Mouse (Mus musculus) stomach, embryonic 16.5 days (tissue): ENCODE measurements around the gene Usb1. TPM values are rescaled to one million over a fixed set of nuclear protein-coding genes. Genes with fewer than 3 reads are reported as not detected.

Source experiments
- ATAC-seq: fragments of 200-750 bp; cut with Nextera tagmentation; 2 replicates; pipeline ENCODE4 v1.8.0; 2017; ENCODE audit warnings: moderate number of reproducible peaks, moderate TSS enrichment; ENCODE audit not compliant: insufficient read depth, low FRiP score
- H3K27ac ChIP-seq: fragments of 300-500 bp; sonication (generic); 2 replicates; pipeline ENCODE4 v1.5.1; 2014; ENCODE audit warnings: low read length
- H3K27me3 ChIP-seq: fragments of 300-500 bp; sonication (generic); 2 replicates; pipeline ENCODE4 v1.6.1; 2014; ENCODE audit warnings: low read length, control low read depth, mixed read lengths; ENCODE audit not compliant: control insufficient read depth, insufficient read depth
- H3K36me3 ChIP-seq: fragments of 300-500 bp; sonication (generic); 2 replicates; pipeline ENCODE4 v1.6.1; 2014; ENCODE audit warnings: low read length; ENCODE audit not compliant: control insufficient read depth, insufficient read depth
- H3K4me1 ChIP-seq: fragments of 300-500 bp; sonication (generic); 2 replicates; pipeline ENCODE4 v1.6.1; 2014; ENCODE audit warnings: low read length, control low read depth, mixed read lengths; ENCODE audit not compliant: control insufficient read depth, insufficient read depth
- H3K4me2 ChIP-seq: fragments of 300-500 bp; sonication (generic); 2 replicates; pipeline ENCODE4 v1.6.1; 2014; ENCODE audit warnings: low read depth, low read length, mixed read lengths
- H3K4me3 ChIP-seq: fragments of 300-500 bp; sonication (generic); replicated peaks from 2 replicates; pipeline ENCODE4 v1.5.1; 2014; ENCODE audit warnings: mild to moderate bottlenecking, low read length
- H3K9ac ChIP-seq: fragments of 300-500 bp; sonication (generic); 2 replicates; pipeline ENCODE4 v1.6.1; 2014; ENCODE audit warnings: low read length
- H3K9me3 ChIP-seq: fragments of 300-500 bp; sonication (generic); replicated peaks from 2 replicates; pipeline ENCODE4 v1.6.1; 2016; ENCODE audit warnings: low read length, control low read depth; ENCODE audit not compliant: control insufficient read depth
- WGBS: fragments of 180-500 bp; shearing (Covaris S2); extraction: QIAGEN DNeasy Blood & Tissue Kit; methylation state at CpG from one replicate; pipeline ENCODE4 v1.1.7; 2014; 5-methylcytosine and 5-hydroxymethylcytosine counted together
- polyA plus RNA-seq: library from polyadenylated mRNA; unstranded; fragments of >200 nt; fragmentation: Nextera tagmentation; extraction: Ambion mirVana; gene quantifications from 2 replicates; pipeline ENCODE4 v1.2.1, GENCODE M21; 2015

Usb1 gene
- polyA plus RNA-seq, 1 experiment from 2014 or later, result 38.7 TPM

DNA sequence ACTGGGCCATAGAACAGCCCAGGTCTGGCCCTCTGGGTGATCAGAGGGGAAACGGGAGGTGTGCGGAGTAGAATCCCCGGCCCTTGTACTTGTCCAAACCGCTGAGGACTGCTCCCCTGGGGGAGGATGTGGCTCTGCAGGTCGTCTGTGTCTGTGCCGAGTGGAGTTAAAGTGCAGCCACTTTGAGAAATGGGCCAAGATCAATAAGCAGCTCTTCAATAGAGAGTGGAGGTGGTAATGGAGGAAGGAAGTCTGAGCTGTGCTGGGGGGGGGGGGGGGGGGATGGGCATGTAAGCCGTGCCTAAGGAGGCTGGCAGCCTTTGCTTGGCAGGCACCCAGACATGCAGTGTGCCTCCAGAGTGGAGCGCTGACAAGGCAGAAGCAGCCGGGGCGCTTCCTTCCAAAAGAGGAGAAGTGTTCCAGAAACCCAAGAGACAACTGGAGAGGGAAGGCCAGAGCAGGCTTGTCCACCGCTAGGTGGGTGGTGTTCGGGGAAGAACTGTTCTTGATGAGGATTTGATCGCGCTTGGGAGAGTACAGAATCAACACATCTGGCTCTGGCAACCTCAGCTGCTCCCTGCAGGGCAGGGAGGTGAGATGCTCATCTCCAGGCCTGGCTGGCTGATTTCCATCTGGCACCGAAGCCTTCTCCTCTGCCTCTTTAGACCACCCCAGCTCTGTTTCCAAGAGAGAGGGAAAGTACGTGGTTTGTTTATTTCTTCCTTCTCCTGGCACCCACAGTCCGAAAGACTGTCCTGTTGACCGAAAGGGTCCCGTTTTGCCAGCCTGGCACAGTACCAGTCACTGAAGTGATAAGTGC is 16.9 kb downstream of the Usb1 start:
- ATAC-seq, result no peak
- H3K27ac ChIP-seq, result peak overlapping the region; percentile 64
- H3K4me1 ChIP-seq, result peaks cover 23% of the 10 kb centered on the region
- 52% methylated on average over 19 of the region's 19 CpGs for WGBS
- peak overlapping the region; percentile 46 for H3K9ac ChIP-seq
- no peak overlapping the region for H3K4me3 ChIP-seq
- H3K9me3 ChIP-seq, result no peaks in the 10 kb centered on the region
- H3K36me3 ChIP-seq, result peaks cover 3% of the 10 kb centered on the region; the same call in 1 of the 2 replicates
- H3K4me2 ChIP-seq, result no peak overlapping the region
- 0 out of 2 replicates have a peak, but pooled peaks cover 3% of the 10 kb centered on the region for H3K27me3 ChIP-seq

DNA sequence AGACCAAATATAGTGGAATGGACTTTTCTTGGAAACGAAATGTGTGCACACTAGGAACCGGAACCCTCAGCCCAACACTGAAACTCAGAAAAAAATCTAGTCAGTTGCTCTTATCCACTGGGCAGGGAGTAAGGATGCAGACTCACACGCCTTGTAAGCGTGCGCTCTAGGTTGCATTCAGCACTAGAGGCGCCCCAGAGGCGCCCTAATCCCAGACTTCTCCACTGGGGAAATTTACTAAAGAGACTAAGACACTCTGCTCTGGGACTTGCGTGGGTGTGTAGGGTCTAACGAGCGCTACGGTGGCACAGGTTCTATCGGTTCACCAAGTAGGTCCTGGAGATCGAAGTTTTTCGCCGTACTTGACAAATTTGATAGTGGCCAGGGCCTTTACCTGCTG is 19.4 kb downstream of the Usb1 start:
- Histone ChIP-seq H3K27me3 (0 out of 2 replicates have a peak, but pooled peaks cover 3% of the 10 kb centered on the region), H3K27ac (peak overlapping the region; percentile 93), H3K9ac (peak overlapping the region; percentile 86; the same call in 1 of the 2 replicates), H3K4me3 (peak overlapping the region; percentile 88), H3K4me1 (peaks cover 23% of the 10 kb centered on the region), H3K36me3 (no peaks in the 10 kb centered on the region), H3K4me2 (peak overlapping the region; percentile 93), H3K9me3 (no peaks in the 10 kb centered on the region)
- peak; percentile 45; the same call in 1 of the 2 replicates for ATAC-seq
- WGBS, result 4% methylated on average over 15 of the region's 15 CpGs

DNA sequence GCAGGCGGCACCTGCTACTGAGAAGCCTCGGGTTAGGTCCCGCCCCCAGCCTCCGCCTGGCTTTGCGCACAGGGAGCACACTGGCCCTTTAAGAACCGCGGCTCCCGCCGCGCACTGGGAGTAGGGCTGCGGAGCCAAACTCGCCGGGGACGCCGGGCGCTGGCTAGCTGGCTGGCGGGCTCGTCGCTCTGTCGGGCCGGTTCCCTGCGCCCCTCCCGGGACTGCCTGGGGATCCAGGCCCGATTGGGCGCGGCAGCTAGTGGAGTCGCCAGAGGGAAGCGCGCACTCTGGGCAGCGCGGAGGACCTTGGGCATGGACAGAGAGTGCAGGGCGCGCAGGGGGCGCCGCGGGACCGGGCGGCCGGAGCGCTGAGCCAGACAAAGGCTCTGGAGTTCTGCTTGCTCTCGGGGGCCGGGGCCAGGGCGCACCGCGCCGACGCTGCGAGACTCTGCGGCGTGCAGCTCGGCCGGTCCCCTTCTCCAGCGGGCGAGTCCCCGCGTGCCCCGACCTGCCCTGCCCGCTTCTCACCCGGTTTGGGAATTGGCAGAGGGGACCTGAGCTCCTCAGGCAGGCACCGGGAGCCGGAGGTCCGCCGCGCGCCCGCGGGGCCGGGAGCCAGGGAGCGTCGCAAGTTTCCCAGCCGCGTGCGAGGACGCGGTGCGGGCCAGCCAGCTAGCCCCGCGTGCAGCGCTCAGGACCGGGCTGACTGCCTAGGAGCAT is 20.2 kb downstream of the Usb1 start, which contains the start of gene Mmp15:
Mmp15 (plus strand) TSS at position 118 of the 720 bp plus-strand sequence.
- H3K27ac ChIP-seq, result peak within 1 kb of the TSS; percentile 93
- WGBS, result under 1% methylated on average over 78 of the region's 80 CpGs
- H3K9ac ChIP-seq, result peak within 1 kb of the TSS; percentile 86
- no peaks in the 10 kb centered on the region for H3K36me3 ChIP-seq
- H3K4me2 ChIP-seq, result peak within 1 kb of the TSS; percentile 93
- no peaks in the 10 kb centered on the region for H3K9me3 ChIP-seq
- ATAC-seq, result peak; percentile 83
- peak within 1 kb of the TSS; percentile 88 for H3K4me3 ChIP-seq
- H3K4me1 ChIP-seq, result peaks cover 18% of the 10 kb centered on the region
- H3K27me3 ChIP-seq, result 0 out of 2 replicates have a peak, but pooled peaks cover 3% of the 10 kb centered on the region

DNA sequence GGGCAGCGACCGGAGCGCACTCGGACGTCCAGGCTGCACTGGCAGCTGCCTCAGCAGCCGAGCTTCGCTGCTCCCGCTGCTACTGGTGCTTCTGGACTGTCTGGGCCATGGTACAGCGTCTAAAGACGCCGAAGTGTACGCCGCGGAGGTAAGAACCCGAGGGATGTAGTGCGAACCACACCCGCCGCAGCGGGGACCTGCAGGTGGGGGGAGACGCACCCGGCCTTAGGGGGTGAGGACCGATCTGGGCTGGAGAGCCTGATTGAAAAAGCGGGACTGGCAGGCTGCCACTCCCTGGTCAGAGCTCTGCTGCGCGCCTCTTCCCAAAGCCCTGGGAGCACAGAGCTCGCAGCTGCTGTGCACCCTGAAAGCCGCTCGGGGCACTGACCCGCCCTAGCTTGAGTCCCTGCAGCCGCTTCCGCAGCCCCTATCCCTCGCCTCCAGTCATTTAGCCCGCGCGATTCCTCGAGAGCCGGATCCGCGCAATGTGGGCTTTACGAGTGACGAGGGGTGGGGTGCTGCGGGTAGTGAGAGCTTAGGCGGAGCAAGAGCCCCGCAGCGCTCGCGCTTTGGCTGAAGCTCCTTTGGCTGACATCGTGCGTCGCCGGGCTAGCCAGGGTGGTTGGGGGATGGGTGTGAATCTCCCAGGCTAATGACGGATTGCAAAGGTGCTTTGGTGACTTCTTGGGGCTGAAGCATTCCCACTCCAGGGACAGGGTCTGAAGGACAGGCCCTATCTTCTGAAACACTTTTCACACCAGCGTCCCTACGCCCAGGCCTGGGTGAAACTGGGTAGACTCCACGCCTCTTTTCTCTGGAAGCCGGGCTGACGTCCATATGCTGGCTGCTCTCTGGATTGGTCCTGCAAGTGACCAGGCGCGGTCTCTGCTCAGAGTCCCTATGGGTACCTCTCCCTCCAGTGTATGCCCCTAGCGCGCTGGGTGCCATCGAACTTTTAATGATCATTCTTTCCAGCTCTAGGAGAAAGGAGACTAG is 21.1 kb downstream of the Usb1 start:
- WGBS, result 2% methylated on average over 62 of the region's 62 CpGs
- Histone ChIP-seq H3K27ac (peak overlapping the region; percentile 93), H3K4me2 (peak overlapping the region; percentile 93), H3K4me3 (peak overlapping the region; percentile 88), H3K36me3 (no peaks in the 10 kb centered on the region), H3K9ac (peak overlapping the region; percentile 86), H3K9me3 (no peaks in the 10 kb centered on the region), H3K27me3 (0 out of 2 replicates have a peak, but pooled peaks cover 3% of the 10 kb centered on the region), H3K4me1 (peaks cover 18% of the 10 kb centered on the region)
- ATAC-seq, result peak; percentile 27

GRCm38 (mm10) chr8:95354606-95355005 is 22.5 kb downstream of the Usb1 start:
- Histone ChIP-seq H3K36me3 (no peaks in the 10 kb centered on the region), H3K9ac (0 out of 2 replicates have a peak overlapping the region, but pooled peaks have one; percentile 14), H3K27ac (no peak overlapping the region), H3K4me1 (peaks cover 16% of the 10 kb centered on the region), H3K27me3 (0 out of 2 replicates have a peak, but pooled peaks cover 3% of the 10 kb centered on the region), H3K4me3 (no peak overlapping the region), H3K4me2 (peak overlapping the region; percentile 93; the same call in 1 of the 2 replicates), H3K9me3 (no peaks in the 10 kb centered on the region)
- 77% methylated on average over 2 of the region's 2 CpGs for WGBS
- no peak for ATAC-seq

DNA sequence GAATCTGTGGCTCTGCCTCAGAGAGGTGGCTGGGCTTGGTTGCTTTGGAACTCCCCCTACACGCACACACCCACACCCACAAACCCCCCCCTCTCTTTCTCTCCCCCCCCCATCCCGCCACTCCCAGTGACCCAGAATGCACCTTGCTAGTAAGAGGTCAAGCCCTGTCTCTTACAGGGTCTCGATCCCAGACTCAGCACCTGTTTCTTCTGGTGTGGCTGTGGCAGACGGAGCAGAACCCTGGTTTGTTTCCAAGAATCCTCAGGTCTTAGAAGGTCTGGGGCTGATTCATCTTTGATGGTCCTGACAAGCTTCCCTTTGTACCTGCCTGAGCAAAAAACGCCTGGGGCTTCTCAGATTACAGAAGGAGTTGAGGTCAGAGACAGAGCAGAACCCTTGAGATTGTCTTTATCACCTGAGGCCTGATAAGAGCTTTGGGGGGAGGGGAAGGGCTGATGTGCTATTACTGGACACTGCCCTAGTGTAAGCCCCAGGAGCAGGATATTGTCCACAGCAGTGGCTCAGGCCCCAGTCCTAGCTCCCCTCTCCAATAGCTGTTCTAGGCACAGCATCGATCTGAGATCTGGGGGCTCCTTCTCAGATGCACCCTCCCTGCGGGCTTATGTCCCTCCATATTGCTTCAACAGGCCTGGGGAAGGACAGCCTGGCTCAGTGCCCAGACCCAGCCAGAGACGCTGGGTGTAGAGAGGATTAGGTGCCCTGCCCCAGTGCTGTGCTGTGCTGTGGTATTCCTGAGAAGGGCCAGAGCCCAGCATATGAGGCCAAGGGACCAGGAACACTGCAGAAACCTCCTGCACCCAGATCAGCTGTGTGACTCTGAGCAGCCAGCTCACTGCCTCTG is 26.7 kb downstream of the Usb1 start:
- peak; percentile 71; the same call in 1 of the 2 replicates for ATAC-seq
- Histone ChIP-seq H3K27me3 (no peaks in the 10 kb centered on the region), H3K9me3 (no peaks in the 10 kb centered on the region), H3K36me3 (no peaks in the 10 kb centered on the region), H3K4me1 (peaks cover 24% of the 10 kb centered on the region), H3K27ac (peak overlapping the region; percentile 78), H3K9ac (no peak overlapping the region), H3K4me3 (no peak overlapping the region), H3K4me2 (no peak overlapping the region)
- WGBS, result 32% methylated on average over 8 of the region's 8 CpGs

DNA sequence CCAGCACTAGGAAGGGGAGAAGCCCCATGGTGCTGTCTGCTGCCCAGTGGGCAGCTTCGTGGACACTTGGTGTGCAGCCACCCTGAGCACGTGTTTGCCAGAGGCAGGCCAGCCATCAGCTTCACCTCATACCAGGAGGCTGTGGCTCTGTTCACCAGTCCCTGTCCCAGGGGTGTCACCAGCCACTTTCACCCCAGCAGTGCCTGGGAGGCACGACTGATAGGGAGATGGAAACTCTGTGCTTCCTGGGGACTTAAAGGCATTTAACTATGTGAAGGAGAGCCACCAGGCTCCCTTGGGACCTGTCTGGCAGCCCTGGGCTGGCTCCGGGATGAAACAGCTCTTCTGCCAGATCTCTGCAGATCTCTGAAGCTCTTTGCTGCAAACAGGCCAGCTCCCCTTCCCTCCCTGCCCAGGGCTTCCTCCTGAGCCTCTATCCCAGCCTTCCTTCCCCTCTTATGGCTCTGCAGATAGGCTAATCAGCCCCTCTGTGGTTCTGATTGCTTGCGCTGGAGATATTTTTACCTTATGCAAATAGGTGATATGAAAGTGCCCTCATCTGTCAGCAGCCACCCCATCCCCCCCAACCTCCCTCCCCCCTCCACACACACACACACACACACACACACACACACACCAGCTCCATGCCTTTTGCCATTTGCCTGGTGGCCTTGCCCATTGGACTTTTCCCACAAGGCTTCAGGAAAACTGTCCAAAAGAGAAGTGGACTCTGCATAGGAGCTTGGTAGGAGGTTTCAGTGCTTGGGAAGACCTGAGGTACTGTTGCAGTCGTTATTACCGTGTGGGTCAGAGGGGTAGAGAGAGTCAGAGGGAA is 28.3 kb downstream of the Usb1 start:
- no peak overlapping the region for H3K4me2 ChIP-seq
- H3K36me3 ChIP-seq, result no peaks in the 10 kb centered on the region
- WGBS, result 45% methylated on average over 7 of the region's 7 CpGs
- H3K9me3 ChIP-seq, result no peaks in the 10 kb centered on the region
- H3K4me1 ChIP-seq, result peaks cover 22% of the 10 kb centered on the region
- peak overlapping the region; percentile 78 for H3K27ac ChIP-seq
- peak overlapping the region; percentile 57 for H3K9ac ChIP-seq
- H3K4me3 ChIP-seq, result no peak overlapping the region
- no peak for ATAC-seq
- no peaks in the 10 kb centered on the region for H3K27me3 ChIP-seq
